In genomic region chr8:126327786-126328185, GRCm38 (mm10) we compare ENCODE assay signal across 29 mouse cellular contexts. TPM values are rescaled to one million over a fixed set of nuclear protein-coding genes. Genes with fewer than 3 reads are reported as not detected.
DNase-seq lines count a peak whose midpoint lies in the region; ATAC-seq lines count a peak whose summit lies in the region.
"Had no signal": no experiment of that assay in that cellular context is flagged by ENCODE, and none has a peak within 500 bp of the region (broad histone marks: within the 10 kb centered on the region; RNA-seq: fewer than 3 reads in every experiment).

No protein-coding gene starts in this region.

- H3K27me3 ChIP-seq in neural tube, embryonic 11.5 days (ENCODE audit: control insufficient read depth, insufficient read depth, low read length): no peaks in the 10 kb centered on the region
- H3K27me3 ChIP-seq in neural tube, embryonic 15.5 days (replicated peaks): no peaks in the 10 kb centered on the region
- no peaks in the 10 kb centered on the region for H3K27me3 ChIP-seq in intestine, embryonic 15.5 days (replicated peaks)
- H3K27me3 ChIP-seq: embryonic facial prominence, embryonic 12.5 days; hindbrain, embryonic 13.5 days; limb, embryonic 12.5 days had no signal

- no peak overlapping the region for H3K27ac ChIP-seq in neural tube, embryonic 11.5 days (ENCODE audit: low read depth, low read length)
- H3K27ac ChIP-seq in neural tube, embryonic 15.5 days (replicated peaks): no peak overlapping the region
- no peak overlapping the region for H3K27ac ChIP-seq in intestine, embryonic 15.5 days
- H3K27ac ChIP-seq: embryonic facial prominence, embryonic 12.5 days; heart, adult 2 months; hindbrain, embryonic 13.5 days; limb, embryonic 12.5 days; macrophage; midbrain, embryonic 10.5 days; stomach, postnatal 0 days had no signal

- no peaks in the 10 kb centered on the region for H3K9me3 ChIP-seq in neural tube, embryonic 11.5 days (ENCODE audit: control insufficient read depth, low read length)
- H3K9me3 ChIP-seq in neural tube, embryonic 15.5 days (replicated peaks): no peaks in the 10 kb centered on the region
- no peaks in the 10 kb centered on the region for H3K9me3 ChIP-seq in intestine, embryonic 15.5 days
- H3K9me3 ChIP-seq: limb, embryonic 12.5 days had no signal

- WGBS in neural tube, embryonic 11.5 days: 68% methylated on average over 5 of the region's 5 CpGs
- 75% methylated on average over 5 of the region's 5 CpGs for WGBS in neural tube, embryonic 15.5 days
- WGBS in intestine, embryonic 15.5 days: 60% methylated on average over 5 of the region's 5 CpGs

- no peak overlapping the region for H3K4me3 ChIP-seq in neural tube, embryonic 11.5 days (ENCODE audit: low read depth, low read length)
- no peak overlapping the region for H3K4me3 ChIP-seq in neural tube, embryonic 15.5 days (replicated peaks)
- H3K4me3 ChIP-seq in intestine, embryonic 15.5 days (replicated peaks): no peak overlapping the region
- H3K4me3 ChIP-seq: embryonic facial prominence, embryonic 12.5 days; heart, adult 2 months; hindbrain, embryonic 13.5 days; limb, embryonic 12.5 days; midbrain, embryonic 10.5 days; myocyte had no signal

- H3K4me2 ChIP-seq in neural tube, embryonic 11.5 days (ENCODE audit: low read depth): no peak overlapping the region
- H3K4me2 ChIP-seq in neural tube, embryonic 15.5 days: no peak overlapping the region
- H3K4me2 ChIP-seq in intestine, embryonic 15.5 days (replicated peaks): no peak overlapping the region
- H3K4me2 ChIP-seq: embryonic facial prominence, embryonic 12.5 days; hindbrain, embryonic 13.5 days; limb, embryonic 12.5 days; liver, embryonic 11.5 days had no signal

- no peak overlapping the region for H3K9ac ChIP-seq in neural tube, embryonic 11.5 days (ENCODE audit: low read length)
- H3K9ac ChIP-seq in neural tube, embryonic 15.5 days (replicated peaks): no peak overlapping the region
- H3K9ac ChIP-seq in intestine, embryonic 15.5 days: no peak overlapping the region
- H3K9ac ChIP-seq: embryonic facial prominence, embryonic 12.5 days; hindbrain, embryonic 13.5 days; limb, embryonic 12.5 days; liver, postnatal 0 days had no signal

- ATAC-seq in neural tube, embryonic 11.5 days (ENCODE audit: insufficient read depth, low FRiP score, low TSS enrichment): no peak
- ATAC-seq in neural tube, embryonic 15.5 days (ENCODE audit: low FRiP score): no peak
- no peak for ATAC-seq in intestine, embryonic 15.5 days
- ATAC-seq: inflammation-experienced regulatory T-cells, adult 6 months; liver, postnatal 0 days; lung, postnatal 0 days; midbrain, embryonic 16.5 days had no signal

- DNase-seq in neural tube, embryonic 11.5 days (ENCODE audit: low spot score): peak; percentile 25
- peak; percentile 40 for DNase-seq in cerebellum, adult 8-10 months
- peak; percentile 46 for DNase-seq in cerebellum, postnatal 36 days
- peak; percentile 34 for DNase-seq in mesoderm, embryonic 11.5 days (ENCODE audit: low read depth, low spot score)
- DNase-seq in frontal cortex, adult 2 months (ENCODE audit: extremely low spot score in 1 of 2, low spot score in 1 of 2): no peak
- no peak for DNase-seq in retina, embryonic 14.5 days (ENCODE audit: low spot score)
- DNase-seq: adrenal gland, adult 2 months; gastrocnemius, postnatal 36 days; heart, adult 2 months; kidney, adult 8-10 months; kidney, postnatal 36 days; layer of hippocampus, postnatal 36 days; liver, postnatal 0 days had no signal

- no peaks in the 10 kb centered on the region for H3K4me1 ChIP-seq in neural tube, embryonic 11.5 days (ENCODE audit: control insufficient read depth, insufficient read depth, low read length)
- no peaks in the 10 kb centered on the region for H3K4me1 ChIP-seq in neural tube, embryonic 15.5 days
- H3K4me1 ChIP-seq in intestine, embryonic 15.5 days (replicated peaks): no peaks in the 10 kb centered on the region
- H3K4me1 ChIP-seq: embryonic facial prominence, embryonic 12.5 days; hindbrain, embryonic 13.5 days; midbrain, embryonic 10.5 days had no signal

- no peaks in the 10 kb centered on the region for H3K36me3 ChIP-seq in neural tube, embryonic 11.5 days (ENCODE audit: control insufficient read depth, insufficient read depth, low read length)
- no peaks in the 10 kb centered on the region for H3K36me3 ChIP-seq in neural tube, embryonic 15.5 days
- H3K36me3 ChIP-seq in intestine, embryonic 15.5 days: no peaks in the 10 kb centered on the region
- H3K36me3 ChIP-seq: embryonic facial prominence, embryonic 12.5 days; hindbrain, embryonic 13.5 days; limb, embryonic 12.5 days; midbrain, embryonic 10.5 days had no signal

RNA-seq across cellular contexts. Expression of gene Slc35f3, which starts 29.4 kb away (rescaled TPM):
- polyA plus RNA-seq in neural tube, embryonic 11.5 days (2014; fragmentation: Nextera tagmentation; extraction: Ambion mirVana): 0.09 TPM in 2 replicates
- polyA plus RNA-seq in neural tube, embryonic 15.5 days (2015; fragmentation: Nextera tagmentation; extraction: Ambion mirVana): 4.8 and 5.3 TPM in 2 replicates
- polyA plus RNA-seq in frontal cortex, adult 2 months (2012; rRNA removed): 12.6 and 12.7 TPM in 2 replicates
- 0.39 and 0.60 TPM in 2 replicates for polyA plus RNA-seq in intestine, embryonic 15.5 days (2015; fragmentation: Nextera tagmentation; extraction: Ambion mirVana)
- polyA plus RNA-seq: C2C12; forebrain, embryonic 11.5 days; heart, adult 2 months; heart, embryonic 14.5 days; inflammation-experienced regulatory T-cells, adult 6 months; liver, postnatal 0 days; macrophage had no signal

Comparison
In these comparisons a context has a peak if more than half of its experiments do, and no peak if none do; other contexts are left out.
1. DNase-seq: peak in neural tube, embryonic 11.5 days (single experiment), cerebellum, adult 8-10 months (single experiment), cerebellum, postnatal 36 days (2 of 2) and mesoderm, embryonic 11.5 days (single experiment); none in frontal cortex, adult 2 months (0 of 2) and retina, embryonic 14.5 days (single experiment).